Mouse (Mus musculus) kidney, postnatal 0 days (tissue): ENCODE results near the gene Abhd6. TPM values are rescaled to one million over a fixed set of nuclear protein-coding genes. Genes with fewer than 3 reads are reported as not detected.

Source experiments
- ATAC-seq: fragments of 200-750 bp; cut with Nextera tagmentation; replicated peaks from 2 replicates; pipeline ENCODE4 v1.8.0; 2017; ENCODE audit warnings: low read depth, moderate number of reproducible peaks, moderate TSS enrichment, moderate library complexity; ENCODE audit not compliant: low FRiP score
- DNase-seq: peaks from one replicate; pipeline ENCODE4 v3.0.0-alpha.2; 2016; ENCODE audit warnings: low spot score
- H3K27ac ChIP-seq: fragments of 300-500 bp; sonication (generic); 2 replicates; pipeline ENCODE4 v1.5.1; 2014; ENCODE audit warnings: mild to moderate bottlenecking
- H3K27me3 ChIP-seq: fragments of 300-500 bp; sonication (generic); 2 replicates; pipeline ENCODE4 v1.6.1; 2014; ENCODE audit warnings: low read length, mixed read lengths; ENCODE audit not compliant: insufficient read depth
- H3K36me3 ChIP-seq: fragments of 300-500 bp; sonication (generic); 2 replicates; pipeline ENCODE4 v1.6.1; 2014; ENCODE audit warnings: low read length, mixed read lengths; ENCODE audit not compliant: insufficient read depth
- H3K4me1 ChIP-seq: fragments of 300-500 bp; sonication (generic); replicated peaks from 2 replicates; pipeline ENCODE4 v1.6.1; 2014; ENCODE audit warnings: antibody characterized with exemption, low read length, mixed read lengths; ENCODE audit not compliant: insufficient read depth
- H3K4me2 ChIP-seq: fragments of 300-500 bp; sonication (generic); 2 replicates; pipeline ENCODE4 v1.6.1; 2014; ENCODE audit warnings: mild to moderate bottlenecking, low read length, moderate library complexity, mixed read lengths
- H3K4me3 ChIP-seq: fragments of 300-500 bp; sonication (generic); replicated peaks from 2 replicates; pipeline ENCODE4 v1.5.1; 2014; ENCODE audit warnings: low read depth, low read length
- H3K9ac ChIP-seq: fragments of 300-500 bp; sonication (generic); 2 replicates; pipeline ENCODE4 v1.6.1; 2014; ENCODE audit warnings: low read depth, low read length
- H3K9me3 ChIP-seq: fragments of 300-500 bp; sonication (generic); replicated peaks from 2 replicates; pipeline ENCODE4 v1.6.1; 2016; ENCODE audit warnings: low read length, inconsistent platforms, mixed read lengths
- CTCF ChIP-seq: IDR thresholded peaks from 2 replicates; pipeline ENCODE4 v1.5.1; 2016; ENCODE audit warnings: antibody characterized with exemption, low read depth, mild to moderate bottlenecking, moderate library complexity
- WGBS: fragments of 180-500 bp; shearing (Covaris S2); extraction: QIAGEN DNeasy Blood & Tissue Kit; methylation state at CpG from one replicate; pipeline ENCODE4 v1.1.7; 2014; 5-methylcytosine and 5-hydroxymethylcytosine counted together
- polyA plus RNA-seq: library from polyadenylated mRNA; unstranded; fragments of >200 nt; fragmentation: Nextera tagmentation; extraction: Ambion mirVana; gene quantifications from 2 replicates; pipeline ENCODE4 v1.2.1, GENCODE M21; 2015

The Abhd6 gene
- polyA plus RNA-seq, 1 experiment from 2014 or later, result 41.6 TPM

- ATAC-seq (no peak), DNase-seq (no peak)
- no peaks in the 10 kb centered on the region for H3K36me3 ChIP-seq
- no peaks in the 10 kb centered on the region for H3K4me1 ChIP-seq
- H3K4me3 ChIP-seq, result no peak overlapping the region
- no peak overlapping the region for H3K9ac ChIP-seq
- H3K9me3 ChIP-seq, result no peaks in the 10 kb centered on the region
- no peak overlapping the region for H3K4me2 ChIP-seq
- WGBS, result 97% methylated on average over 1 of the region's 1 CpGs
- H3K27me3 ChIP-seq, result no peaks in the 10 kb centered on the region
- TF ChIP-seq CTCF, result no peak
- H3K27ac ChIP-seq, result no peak overlapping the region
These were observed 25.2 kb upstream of the Abhd6 start for GRCm38 (mm10) chr14:7977471-7977870.

DNA sequence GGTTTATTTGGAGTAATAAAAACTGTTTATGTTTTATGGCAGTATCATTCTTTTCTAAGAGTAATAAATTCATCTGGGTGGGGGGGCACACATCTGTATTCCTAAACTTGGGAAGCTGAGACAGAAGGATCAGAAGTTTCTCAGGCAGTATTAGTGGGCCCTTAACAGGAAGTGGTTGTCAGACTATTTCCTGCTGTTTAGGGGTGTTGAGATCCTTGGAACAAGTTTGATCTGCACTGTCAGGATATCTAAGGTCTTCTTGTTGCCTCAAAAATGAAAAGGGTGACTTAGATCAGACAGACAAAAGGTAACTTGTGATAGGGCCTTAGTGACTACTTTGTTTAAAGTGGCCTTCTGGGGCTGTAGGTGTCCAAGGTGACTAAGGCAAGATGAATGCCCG, 24.5 kb upstream of the Abhd6 start:
- WGBS, result 64% methylated on average over 1 of the region's 1 CpGs
- H3K4me1 ChIP-seq, result no peaks in the 10 kb centered on the region
- H3K9ac ChIP-seq, result no peak overlapping the region
- no peaks in the 10 kb centered on the region for H3K27me3 ChIP-seq
- no peaks in the 10 kb centered on the region for H3K9me3 ChIP-seq
- TF ChIP-seq CTCF, result no peak
- H3K27ac ChIP-seq, result no peak overlapping the region
- DNase-seq (no peak), ATAC-seq (no peak)
- H3K4me3 ChIP-seq, result no peak overlapping the region
- no peak overlapping the region for H3K4me2 ChIP-seq
- H3K36me3 ChIP-seq, result no peaks in the 10 kb centered on the region

- H3K4me2 ChIP-seq, result no peak overlapping the region
- H3K36me3 ChIP-seq, result no peaks in the 10 kb centered on the region
- no peaks in the 10 kb centered on the region for H3K9me3 ChIP-seq
- H3K27ac ChIP-seq, result no peak overlapping the region
- WGBS, result 95% methylated on average over 1 of the region's 1 CpGs
- no peaks in the 10 kb centered on the region for H3K27me3 ChIP-seq
- no peak for ATAC-seq
- no peaks in the 10 kb centered on the region for H3K4me1 ChIP-seq
- no peak overlapping the region for H3K9ac ChIP-seq
- TF ChIP-seq CTCF, result no peak
- DNase-seq, result no peak
- H3K4me3 ChIP-seq, result no peak overlapping the region
These were observed 21.5 kb upstream of the Abhd6 start for GRCm38 (mm10) chr14:7981226-7981625.

DNA sequence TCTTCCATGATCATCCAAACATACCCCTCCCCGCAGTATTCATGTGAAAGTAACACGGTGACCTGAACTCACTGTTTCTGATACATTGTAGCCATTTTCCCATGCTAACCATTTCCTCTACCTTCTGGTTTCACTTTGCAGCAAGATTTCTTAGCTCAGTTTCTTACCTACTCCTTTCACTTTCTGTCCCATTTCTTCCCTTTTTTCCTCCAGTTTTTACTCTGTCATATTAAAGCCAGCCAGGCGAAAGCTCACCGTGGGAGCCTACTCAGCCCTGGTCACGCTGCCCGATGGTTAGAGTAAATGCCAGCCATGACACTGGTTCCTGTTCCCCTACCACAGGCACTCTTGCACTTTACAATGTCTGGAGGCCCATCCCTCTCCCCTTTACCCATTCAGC, 15.8 kb upstream of the Abhd6 start:
- DNase-seq, result no peak
- H3K27ac ChIP-seq, result no peak overlapping the region
- no peak for ATAC-seq
- 94% methylated on average over 6 of the region's 6 CpGs for WGBS
- no peak overlapping the region for H3K4me2 ChIP-seq
- H3K9ac ChIP-seq, result no peak overlapping the region
- TF ChIP-seq CTCF, result no peak
- H3K27me3 ChIP-seq, result no peaks in the 10 kb centered on the region
- no peaks in the 10 kb centered on the region for H3K36me3 ChIP-seq
- no peaks in the 10 kb centered on the region for H3K9me3 ChIP-seq
- no peaks in the 10 kb centered on the region for H3K4me1 ChIP-seq
- no peak overlapping the region for H3K4me3 ChIP-seq

DNA sequence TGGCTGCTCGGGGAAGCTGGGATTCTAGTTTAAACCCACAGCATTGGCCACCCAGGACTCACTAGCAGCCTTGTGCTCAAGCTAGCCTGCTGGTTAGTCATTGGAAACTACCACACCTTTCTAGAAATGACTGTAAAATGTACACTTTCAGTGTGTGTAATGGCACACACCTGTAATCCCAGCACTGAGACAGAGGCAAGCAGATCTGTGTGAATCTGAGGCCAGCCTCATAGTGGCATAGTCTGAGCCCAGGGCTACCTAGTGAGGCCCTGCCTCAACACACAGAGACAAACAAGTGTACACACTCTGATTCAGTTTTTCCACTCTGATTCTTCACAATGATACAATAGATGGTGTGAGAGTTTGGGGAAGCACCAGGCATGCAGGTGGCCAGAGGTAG, 13.3 kb upstream of the Abhd6 start:
- ATAC-seq, result no peak
- no peaks in the 10 kb centered on the region for H3K27me3 ChIP-seq
- no peaks in the 10 kb centered on the region for H3K36me3 ChIP-seq
- no peak for DNase-seq
- WGBS, result 85% methylated on average over 1 of the region's 1 CpGs
- no peak overlapping the region for H3K4me3 ChIP-seq
- H3K27ac ChIP-seq, result no peak overlapping the region
- no peak overlapping the region for H3K4me2 ChIP-seq
- no peaks in the 10 kb centered on the region for H3K4me1 ChIP-seq
- H3K9me3 ChIP-seq, result no peaks in the 10 kb centered on the region
- TF ChIP-seq CTCF, result no peak
- H3K9ac ChIP-seq, result no peak overlapping the region

- Histone ChIP-seq H3K4me1 (no peaks in the 10 kb centered on the region), H3K9me3 (no peaks in the 10 kb centered on the region), H3K4me3 (no peak overlapping the region), H3K27me3 (no peaks in the 10 kb centered on the region), H3K9ac (no peak overlapping the region), H3K4me2 (no peak overlapping the region), H3K36me3 (no peaks in the 10 kb centered on the region), H3K27ac (no peak overlapping the region)
- DNase-seq (no peak), ATAC-seq (no peak)
- WGBS, result 84% methylated on average over 3 of the region's 3 CpGs
- TF ChIP-seq CTCF, result no peak
These were observed 12.7 kb upstream of the Abhd6 start for GRCm38 (mm10) chr14:7989961-7990360.

- Histone ChIP-seq H3K27me3 (no peaks in the 10 kb centered on the region), H3K9me3 (no peaks in the 10 kb centered on the region), H3K36me3 (no peaks in the 10 kb centered on the region), H3K4me1 (no peaks in the 10 kb centered on the region), H3K4me3 (no peak overlapping the region), H3K9ac (no peak overlapping the region), H3K4me2 (no peak overlapping the region), H3K27ac (no peak overlapping the region)
- no peak for TF ChIP-seq CTCF
- 66% methylated on average over 5 of the region's 5 CpGs for WGBS
- DNase-seq, result peak; percentile 46
- no peak for ATAC-seq
These were observed 11.5 kb upstream of the Abhd6 start for GRCm38 (mm10) chr14:7991108-7991776.
